Mouse (Mus musculus) 3134 (cell line): Measurements from ENCODE around the gene Slc13a3.

Source experiments
- DNase-seq: peaks from one replicate; pipeline ENCODE4 v3.0.0-alpha.2; 2011; ENCODE audit warnings: low spot score; ENCODE audit not compliant: insufficient read length; ENCODE audit errors: extremely low read depth

Slc13a3 gene

GRCm38 (mm10) chr2:165415141-165415721, 57.8 kb downstream of the Slc13a3 start:
- no peak for DNase-seq

GRCm38 (mm10) chr2:165414321-165414720, 58.7 kb downstream of the Slc13a3 start:
- DNase-seq, result no peak

GRCm38 (mm10) chr2:165413884-165414283, 59.1 kb downstream of the Slc13a3 start:
- DNase-seq, result no peak

- peak; percentile 70 for DNase-seq
Observed at GRCm38 (mm10) chr2:165407700-165408301, 65.2 kb downstream of the Slc13a3 start.

GRCm38 (mm10) chr2:165405351-165405750, 67.7 kb downstream of the Slc13a3 start:
- peak; percentile 77 for DNase-seq

- DNase-seq, result no peak
Observed at GRCm38 (mm10) chr2:165404951-165405350, 68.1 kb downstream of the Slc13a3 start.

GRCm38 (mm10) chr2:165398164-165398785, 74.8 kb downstream of the Slc13a3 start:
- no peak for DNase-seq

- no peak for DNase-seq
Observed at GRCm38 (mm10) chr2:165397502-165398163, 75.4 kb downstream of the Slc13a3 start.

GRCm38 (mm10) chr2:165396831-165397501, 76.1 kb downstream of the Slc13a3 start:
- DNase-seq, result no peak

- peak; percentile 64 for DNase-seq
Observed at GRCm38 (mm10) chr2:165392156-165392555, 80.9 kb downstream of the Slc13a3 start.

- DNase-seq, result no peak
Observed at GRCm38 (mm10) chr2:165391561-165391960, 81.5 kb downstream of the Slc13a3 start.

- DNase-seq, result no peak
Observed at GRCm38 (mm10) chr2:165389299-165389952, 83.6 kb downstream of the Slc13a3 start.

- DNase-seq, result peak; percentile 80
Observed at GRCm38 (mm10) chr2:165387844-165388495, 85.1 kb downstream of the Slc13a3 start, which contains the start of gene Zfp334. Gene Zfp334, minus strand, starts transcription at chr2:165388259.

GRCm38 (mm10) chr2:165387370-165387769, 85.7 kb downstream of the Slc13a3 start:
- DNase-seq, result no peak

- DNase-seq, result no peak
Observed at GRCm38 (mm10) chr2:165380050-165380449, 93.0 kb downstream of the Slc13a3 start.

GRCm38 (mm10) chr2:165376001-165376400, 97.0 kb downstream of the Slc13a3 start:
- no peak for DNase-seq

GRCm38 (mm10) chr2:165375478-165375877, 97.6 kb downstream of the Slc13a3 start:
- DNase-seq, result no peak

- DNase-seq, result peak; percentile 38
Observed at GRCm38 (mm10) chr2:165371066-165371465, 102.0 kb downstream of the Slc13a3 start.

GRCm38 (mm10) chr2:165370348-165370747, 102.7 kb downstream of the Slc13a3 start:
- no peak for DNase-seq

- no peak for DNase-seq
Observed at GRCm38 (mm10) chr2:165368496-165368895, 104.5 kb downstream of the Slc13a3 start, which contains the start of gene Zfp663. Gene Zfp663, minus strand, starts transcription at chr2:165368729.
